Mouse (Mus musculus) retina, embryonic 14.5 days (tissue): ENCODE measurements around the gene Gm20517.
"Not testable (repeated sequence)": the region's sequence is repeated elsewhere in the genome, so short reads cannot be mapped to it uniquely, and the experiment has no call there.

Experiments used
- DNase-seq: peaks from one replicate; pipeline ENCODE4 v3.0.0-alpha.2; 2015; ENCODE audit warnings: low spot score

The Gm20517 gene

GRCm38 (mm10) chr17:47596839-47597164 is 14.6 kb upstream of the Gm20517 start:
- DNase-seq, result no peak

- no peak for DNase-seq
These were observed 14.1 kb upstream of the Gm20517 start for GRCm38 (mm10) chr17:47597261-47597660.

GRCm38 (mm10) chr17:47597838-47598579 is 13.4 kb upstream of the Gm20517 start:
- DNase-seq, result peak; percentile 78

- DNase-seq, result not testable (repeated sequence)
These were observed 12.6 kb upstream of the Gm20517 start for GRCm38 (mm10) chr17:47598580-47599304.

- DNase-seq, result no peak
These were observed 11.7 kb upstream of the Gm20517 start for GRCm38 (mm10) chr17:47599511-47600297.

GRCm38 (mm10) chr17:47600601-47601388 is 10.6 kb upstream of the Gm20517 start:
- no peak for DNase-seq

GRCm38 (mm10) chr17:47601389-47601755 is 10.0 kb upstream of the Gm20517 start:
- no peak for DNase-seq

- DNase-seq, result no peak
These were observed 9.1 kb upstream of the Gm20517 start for GRCm38 (mm10) chr17:47602289-47602688.

GRCm38 (mm10) chr17:47606220-47606619 is 5.2 kb upstream of the Gm20517 start:
- DNase-seq, result no peak

GRCm38 (mm10) chr17:47609182-47609581 is 2.2 kb upstream of the Gm20517 start:
- DNase-seq, result no peak

GRCm38 (mm10) chr17:47611661-47611982 is 233 bp downstream of the Gm20517 start:
- no peak for DNase-seq

GRCm38 (mm10) chr17:47614018-47614417 is 2.6 kb downstream of the Gm20517 start:
- peak; percentile 32 for DNase-seq

GRCm38 (mm10) chr17:47616119-47616518 is 4.7 kb downstream of the Gm20517 start:
- no peak for DNase-seq

GRCm38 (mm10) chr17:47616652-47617051 is 5.3 kb downstream of the Gm20517 start:
- DNase-seq, result no peak

GRCm38 (mm10) chr17:47617605-47618307 is 6.4 kb downstream of the Gm20517 start:
- DNase-seq, result no peak

- DNase-seq, result no peak
These were observed 7.3 kb downstream of the Gm20517 start for GRCm38 (mm10) chr17:47618556-47619311.

GRCm38 (mm10) chr17:47622912-47623554 is 11.6 kb downstream of the Gm20517 start:
- no peak for DNase-seq

GRCm38 (mm10) chr17:47624572-47624971 is 13.2 kb downstream of the Gm20517 start:
- DNase-seq, result not testable (repeated sequence)

- DNase-seq, result no peak
These were observed 13.7 kb downstream of the Gm20517 start for GRCm38 (mm10) chr17:47625088-47625487.

GRCm38 (mm10) chr17:47626031-47626430 is 14.6 kb downstream of the Gm20517 start:
- no peak for DNase-seq
